Mouse (Mus musculus): ENCODE data around the gene Trim66.

DNA sequence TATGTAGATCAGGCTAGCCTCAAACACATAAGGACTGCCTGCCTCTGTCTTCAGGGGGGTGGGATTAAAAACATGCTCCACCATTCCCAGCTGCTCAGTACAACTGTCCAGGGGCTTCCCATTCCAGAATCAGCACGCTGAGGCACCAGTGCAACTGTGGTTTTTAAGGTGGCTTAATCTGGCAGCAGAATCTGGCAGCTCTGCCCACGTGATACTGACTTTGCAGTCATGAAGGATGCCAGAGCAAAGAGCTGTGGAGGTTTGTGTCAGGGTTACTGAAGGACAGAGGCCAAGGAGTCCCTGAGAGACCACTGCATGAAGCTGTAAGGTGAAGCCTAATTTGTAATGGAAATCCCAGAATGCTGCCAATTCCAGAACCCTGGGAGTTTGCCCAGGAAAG lies 2.9 kb upstream of the Trim66 start:
- TF ChIP-seq CTCF (IDR thresholded peaks at IDR 0.05; ENCODE audit: control insufficient read depth, insufficient read depth, insufficient read length) (no peak), USF1 (IDR thresholded peaks at IDR 0.05; ENCODE audit: low read depth) (no peak), CEBPB (IDR thresholded peaks at IDR 0.05; ENCODE audit: low read depth) (no peak), FOSL1 (IDR thresholded peaks at IDR 0.05; ENCODE audit: insufficient read depth, low read length, poor library complexity, severe bottlenecking) (no peak), MAX (IDR thresholded peaks at IDR 0.05) (no peak), MYOD1 (IDR thresholded peaks at IDR 0.05; ENCODE audit: control insufficient read depth, insufficient read length, low read depth) (no peak)

Data from C2C12 (cell line).